Mouse (Mus musculus) bone marrow, adult 2 months (tissue): ENCODE measurements around the gene Carm1. TPM values are rescaled to one million over a fixed set of nuclear protein-coding genes. Genes with fewer than 3 reads are reported as not detected.
"Not testable (repeated sequence)": the region's sequence is repeated elsewhere in the genome, so short reads cannot be mapped to it uniquely, and the experiment has no call there.

Source experiments
- H3K27ac ChIP-seq: fragments of 200-500 bp; 2 replicates; pipeline ENCODE4 v1.5.1; 2012; ENCODE audit warnings: low read depth, mild to moderate bottlenecking, control low read depth, inconsistent platforms, low read length; ENCODE audit not compliant: control insufficient read depth, poor library complexity, insufficient read depth
- H3K4me1 ChIP-seq: fragments of 200-500 bp; 2 replicates; pipeline ENCODE4 v1.6.1; 2011; ENCODE audit warnings: low read length; ENCODE audit not compliant: control insufficient read depth, insufficient read depth
- H3K4me3 ChIP-seq: fragments of 200-500 bp; replicated peaks from 2 replicates; pipeline ENCODE3; 2011; ENCODE audit warnings: mild to moderate bottlenecking, low read depth, low read length, control low read depth; ENCODE audit not compliant: control insufficient read depth
- CTCF ChIP-seq: fragments of 200-500 bp; IDR thresholded peaks from 2 replicates; pipeline ENCODE4 v1.5.1; 2011; ENCODE audit warnings: low read length, control low read depth; ENCODE audit not compliant: control insufficient read depth, insufficient read depth
- POLR2A ChIP-seq: fragments of 200-500 bp; IDR thresholded peaks from 2 replicates; pipeline ENCODE4 v1.6.1; 2011; ENCODE audit warnings: low read depth, mild to moderate bottlenecking, control low read depth, low read length, borderline replicate concordance; ENCODE audit not compliant: control insufficient read depth
- WGBS: fragments of 180-500 bp; shearing (Covaris S2); methylation state at CpG from one replicate; pipeline ENCODE4 v1.1.7; 2018; 5-methylcytosine and 5-hydroxymethylcytosine counted together
- polyA plus RNA-seq: library from polyadenylated mRNA; stranded (reverse); fragments of >200 nt; gene quantifications from 2 replicates; pipeline ENCODE4 v1.2.4, GENCODE M21; 2011; ENCODE audit warnings: low replicate concordance; ENCODE audit not compliant: missing spikeins, insufficient read depth, insufficient read length

Carm1 gene
- polyA plus RNA-seq, 1 experiment, result 37.6 TPM

- Histone ChIP-seq H3K4me1 (peaks cover 1% of the 10 kb centered on the region; the same call in 1 of the 2 replicates), H3K4me3 (peak within 1 kb of the TSS; percentile 85), H3K27ac (peak within 1 kb of the TSS; percentile 81)
- peak; percentile 60; the same call in 1 of the 2 replicates for TF ChIP-seq POLR2A
- TF ChIP-seq CTCF, result no peak
- 10% methylated on average over 14 of the region's 14 CpGs for WGBS
These were observed 20.6 kb upstream of the Carm1 start, which contains the start of gene AB124611 for GRCm38 (mm10) chr9:21525937-21526633. Gene AB124611 (plus strand): TSS chr9:21526176.

GRCm38 (mm10) chr9:21526634-21526944 lies 20.1 kb upstream of the Carm1 start:
- peaks cover 1% of the 10 kb centered on the region; the same call in 1 of the 2 replicates for H3K4me1 ChIP-seq
- WGBS, result 41% methylated on average over 3 of the region's 3 CpGs
- TF ChIP-seq POLR2A, result no peak
- TF ChIP-seq CTCF, result no peak
- H3K27ac ChIP-seq, result peak overlapping the region; percentile 81
- H3K4me3 ChIP-seq, result peak overlapping the region; percentile 85

- 76% methylated on average over 2 of the region's 2 CpGs for WGBS
- Histone ChIP-seq H3K27ac (peak overlapping the region; percentile 61), H3K4me3 (peak overlapping the region; percentile 37), H3K4me1 (peaks cover 1% of the 10 kb centered on the region; the same call in 1 of the 2 replicates)
- TF ChIP-seq CTCF (no peak), POLR2A (no peak)
These were observed 19.4 kb upstream of the Carm1 start for GRCm38 (mm10) chr9:21527100-21527801.

GRCm38 (mm10) chr9:21527917-21528324 lies 18.8 kb upstream of the Carm1 start:
- Histone ChIP-seq H3K27ac (peak overlapping the region; percentile 61), H3K4me3 (peak overlapping the region; percentile 37), H3K4me1 (peaks cover 1% of the 10 kb centered on the region; the same call in 1 of the 2 replicates)
- WGBS, result 4% methylated on average over 1 of the region's 1 CpGs
- TF ChIP-seq POLR2A, result no peak
- TF ChIP-seq CTCF, result no peak

- Histone ChIP-seq H3K4me1 (no peaks in the 10 kb centered on the region), H3K4me3 (no peak overlapping the region), H3K27ac (no peak overlapping the region)
- no peak for TF ChIP-seq POLR2A
- no peak for TF ChIP-seq CTCF
- 70% methylated on average over 14 of the region's 14 CpGs for WGBS
These were observed 10.2 kb upstream of the Carm1 start for GRCm38 (mm10) chr9:21536501-21536900.

- no peak for TF ChIP-seq CTCF
- no peak for TF ChIP-seq POLR2A
- no peaks in the 10 kb centered on the region for H3K4me1 ChIP-seq
- no peak overlapping the region for H3K27ac ChIP-seq
- WGBS, result 69% methylated on average over 4 of the region's 4 CpGs
- no peak overlapping the region for H3K4me3 ChIP-seq
These were observed 9.7 kb upstream of the Carm1 start for GRCm38 (mm10) chr9:21537009-21537408.

- Histone ChIP-seq H3K27ac (no peak overlapping the region), H3K4me3 (no peak overlapping the region), H3K4me1 (no peaks in the 10 kb centered on the region)
- WGBS, result 53% methylated on average over 7 of the region's 7 CpGs
- TF ChIP-seq CTCF, result no peak
- no peak for TF ChIP-seq POLR2A
These were observed 6.5 kb upstream of the Carm1 start for GRCm38 (mm10) chr9:21539981-21540753.

GRCm38 (mm10) chr9:21542001-21542400 lies 4.7 kb upstream of the Carm1 start:
- H3K27ac ChIP-seq, H3K4me1 ChIP-seq, H3K4me3 ChIP-seq: not testable (repeated sequence)
- WGBS, result 88% methylated on average over 2 of the region's 2 CpGs
